Mouse (Mus musculus) activated CD4-positive, CD25-positive, alpha-beta regulatory T cell, adult 4 months (primary cell): ENCODE measurements around the gene Aak1. TPM values are rescaled to one million over a fixed set of nuclear protein-coding genes. Genes with fewer than 3 reads are reported as not detected.

ENCODE experiments used
- ATAC-seq: one replicate; pipeline ENCODE4 v1.8.0; 2017
- polyA plus RNA-seq, 2 experiments: library from polyadenylated mRNA; unstranded; fragments of 100-300 nt; shearing (Covaris generic); gene quantifications; one replicate each; pipeline ENCODE4 v1.2.1; 2017

Gene Aak1
- polyA plus RNA-seq, 2 experiments from 2014 or later, result 20.8 to 23.4 TPM

DNA sequence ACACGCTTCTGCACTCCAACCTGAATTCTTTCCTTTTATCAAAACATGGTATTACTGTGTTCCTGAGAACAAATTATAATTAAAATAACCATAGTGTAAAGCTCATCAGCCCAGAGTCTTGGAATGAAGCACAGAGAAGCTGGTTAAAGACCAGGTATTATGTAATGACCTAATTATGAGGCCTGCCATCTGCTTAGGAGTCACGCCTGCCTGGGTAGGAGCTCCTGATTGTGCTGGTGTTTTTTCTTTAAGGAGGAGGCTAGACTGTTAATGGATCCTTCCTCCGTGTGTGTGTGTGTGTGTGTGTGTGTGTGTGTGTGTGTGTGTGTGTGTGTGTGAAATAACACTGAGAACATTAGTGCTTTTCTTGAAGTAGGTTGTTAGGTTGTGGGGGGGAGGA is 49.7 kb downstream of the Aak1 start:
- no peak for ATAC-seq

DNA sequence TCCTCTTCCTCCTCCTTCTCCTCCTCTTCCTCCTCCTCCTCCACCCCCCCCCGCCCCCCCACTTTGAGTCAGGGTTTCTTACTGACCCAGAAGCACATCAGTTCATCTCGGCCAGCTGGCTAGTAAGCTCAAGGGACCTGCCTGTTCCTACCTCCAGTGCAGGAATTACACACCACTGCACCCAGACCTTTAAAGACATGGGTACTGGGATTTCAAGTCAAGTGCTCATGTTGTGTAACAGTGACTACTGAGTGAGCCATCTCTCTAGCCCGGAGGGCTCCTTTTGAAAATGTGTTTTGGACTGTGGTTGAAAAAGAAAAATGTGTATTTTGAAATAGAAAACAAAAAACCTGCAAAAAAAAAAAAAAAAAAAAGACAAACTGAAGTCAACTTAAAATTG is 50.6 kb downstream of the Aak1 start:
- no peak for ATAC-seq

DNA sequence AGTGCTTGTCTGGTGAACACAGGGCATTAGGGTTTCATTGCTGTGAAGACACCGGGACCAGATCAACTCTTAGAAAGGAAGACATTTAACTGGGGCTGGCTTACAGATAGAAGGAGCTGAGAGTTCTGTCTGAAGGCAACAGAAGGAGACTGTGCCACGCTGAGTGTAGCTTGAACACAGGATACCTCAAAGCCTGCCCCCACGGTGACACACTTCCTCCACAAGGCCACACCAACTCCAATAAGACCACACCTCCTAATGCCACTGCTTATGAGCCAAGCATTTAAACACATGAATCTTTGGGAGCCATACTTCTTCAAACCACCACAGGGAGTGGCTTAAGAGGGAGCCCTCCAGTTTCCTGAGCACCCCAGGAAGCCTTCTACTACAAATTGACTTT is 51.2 kb downstream of the Aak1 start:
- ATAC-seq, result peak; percentile 40

DNA sequence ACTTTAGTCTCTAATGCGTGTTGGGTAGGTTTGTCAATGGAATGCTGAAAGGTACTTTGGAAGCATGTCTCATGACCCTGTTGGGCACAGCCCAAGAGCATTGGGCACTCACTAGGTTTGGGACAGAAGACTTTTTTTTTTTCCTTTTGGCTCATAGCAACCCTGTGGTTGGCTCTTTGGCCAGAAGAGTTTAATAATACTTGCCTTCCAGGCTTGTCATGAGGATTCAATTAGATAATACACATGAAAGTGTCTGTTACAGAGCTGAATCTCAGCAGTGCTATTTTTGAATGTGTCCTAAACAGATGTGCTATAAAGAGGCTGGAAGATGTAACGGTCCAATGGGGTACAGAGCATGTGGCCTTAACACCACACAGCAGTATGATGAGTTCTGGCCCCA is 56.2 kb downstream of the Aak1 start:
- no peak for ATAC-seq

DNA sequence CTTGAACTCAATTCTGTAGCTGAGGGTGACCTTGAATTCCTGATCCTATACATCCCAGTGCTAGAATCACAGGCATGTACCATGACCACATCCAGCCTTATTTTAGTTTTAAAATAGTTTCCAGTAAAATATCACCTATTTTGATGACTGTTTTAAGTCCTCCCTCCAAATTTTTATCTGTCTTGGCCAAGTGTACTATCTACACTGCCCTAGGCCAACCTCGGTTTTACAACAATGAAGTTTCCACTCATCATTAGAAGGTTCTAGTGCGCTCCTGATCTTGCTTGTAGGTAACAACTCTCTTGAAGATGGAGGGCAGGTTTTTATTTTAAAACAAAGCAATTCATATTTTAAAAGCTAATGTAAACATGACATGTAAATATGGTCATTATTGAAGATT is 57.9 kb downstream of the Aak1 start:
- no peak for ATAC-seq

DNA sequence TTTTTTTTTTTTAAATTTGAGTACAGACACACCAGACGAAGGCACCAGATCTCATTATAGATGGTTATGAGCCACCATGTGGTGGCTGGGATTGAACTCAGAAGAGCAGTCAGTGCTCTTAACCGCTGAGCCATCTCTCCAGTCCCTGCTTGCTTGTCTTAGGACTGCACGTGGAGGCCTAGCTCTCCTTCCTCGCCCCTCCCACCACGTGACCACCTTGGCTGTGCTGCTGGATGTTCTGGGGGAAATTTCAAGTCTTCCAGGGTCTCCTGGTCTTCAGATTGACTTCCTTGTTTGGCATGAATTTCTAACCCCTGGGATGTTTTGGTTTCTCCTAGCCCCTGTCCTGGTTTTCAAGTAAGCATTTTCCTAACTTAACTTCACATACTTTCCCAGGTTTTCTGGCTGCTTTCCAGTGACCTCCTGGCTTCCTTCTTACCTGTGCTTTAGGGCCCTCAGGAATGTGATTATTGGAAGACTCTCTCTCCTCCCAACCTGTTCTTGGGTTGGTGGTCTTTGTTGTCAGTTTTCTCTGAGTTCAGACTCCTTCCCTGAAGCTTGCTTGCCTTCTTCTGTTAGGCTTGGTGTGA is 59.3 kb downstream of the Aak1 start:
- no peak for ATAC-seq

DNA sequence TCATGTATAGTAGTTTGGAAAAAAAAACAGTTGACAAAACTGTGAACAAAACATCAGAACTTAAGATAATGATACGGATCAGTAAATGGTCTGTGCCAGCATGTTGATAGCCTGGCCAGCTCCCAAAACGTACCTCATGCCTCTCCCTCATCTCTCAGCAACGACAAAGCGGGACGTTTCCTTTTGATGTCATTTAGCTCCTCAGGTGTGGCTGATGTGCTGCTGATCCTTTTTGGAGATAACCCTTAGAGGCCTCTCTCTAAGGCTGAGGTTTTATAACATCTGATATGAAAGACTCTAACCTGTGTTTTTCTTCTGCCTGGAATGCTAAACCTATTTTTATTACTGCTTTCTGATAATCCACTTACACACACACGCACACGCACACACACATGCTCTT is 60.6 kb downstream of the Aak1 start:
- ATAC-seq, result peak; percentile 78

DNA sequence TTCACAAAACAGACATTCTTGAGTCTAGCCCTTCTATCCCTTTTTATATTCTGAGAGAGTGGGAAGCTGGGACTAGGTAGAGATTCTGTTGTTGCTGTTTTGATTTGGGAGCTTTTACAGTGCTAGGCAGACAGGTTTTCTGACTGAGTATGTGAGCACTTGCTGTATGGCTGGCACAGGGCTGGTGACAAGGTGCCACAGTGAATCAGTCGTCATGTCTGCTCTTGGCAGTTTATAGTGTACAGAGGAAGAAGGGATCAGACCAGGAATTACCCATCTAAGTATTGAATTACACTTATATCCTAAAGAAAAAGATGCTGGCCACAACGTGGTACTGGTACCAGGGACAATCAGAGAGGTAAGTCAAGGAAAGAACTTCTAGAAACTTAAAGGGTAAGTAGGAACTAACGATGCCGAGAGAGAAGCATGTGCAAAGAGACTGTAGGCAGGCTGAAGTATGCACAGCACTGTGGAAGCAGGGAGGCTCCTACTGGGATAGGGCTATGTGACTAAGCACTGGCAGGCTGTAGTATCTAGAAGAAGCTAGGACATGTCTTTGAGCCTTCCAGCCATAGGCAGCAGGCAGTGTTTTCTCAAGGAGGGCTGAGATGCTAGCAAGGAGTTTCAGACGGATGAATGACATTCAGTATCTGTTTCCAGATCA is 67.0 kb downstream of the Aak1 start:
- ATAC-seq, result no peak

DNA sequence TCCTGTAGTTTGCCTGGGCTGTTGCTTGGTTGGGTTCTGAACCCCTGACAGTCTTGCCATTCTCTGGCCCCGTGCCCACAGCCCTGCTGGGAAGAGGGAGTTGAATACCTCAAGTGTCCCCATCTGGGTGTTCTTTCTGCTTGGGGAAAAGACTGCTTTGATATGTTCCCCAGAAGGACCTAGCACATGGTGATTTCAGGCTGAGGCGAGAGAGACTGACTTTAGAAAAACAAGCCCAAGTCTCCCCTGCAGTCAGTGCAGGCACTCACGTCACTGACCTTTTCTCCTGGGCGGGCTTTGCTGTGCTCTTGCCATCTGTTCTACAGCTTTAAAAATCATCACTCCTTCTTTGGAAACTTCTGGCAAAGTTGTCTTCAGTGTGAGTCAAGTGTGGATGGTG is 67.9 kb downstream of the Aak1 start:
- ATAC-seq, result no peak

DNA sequence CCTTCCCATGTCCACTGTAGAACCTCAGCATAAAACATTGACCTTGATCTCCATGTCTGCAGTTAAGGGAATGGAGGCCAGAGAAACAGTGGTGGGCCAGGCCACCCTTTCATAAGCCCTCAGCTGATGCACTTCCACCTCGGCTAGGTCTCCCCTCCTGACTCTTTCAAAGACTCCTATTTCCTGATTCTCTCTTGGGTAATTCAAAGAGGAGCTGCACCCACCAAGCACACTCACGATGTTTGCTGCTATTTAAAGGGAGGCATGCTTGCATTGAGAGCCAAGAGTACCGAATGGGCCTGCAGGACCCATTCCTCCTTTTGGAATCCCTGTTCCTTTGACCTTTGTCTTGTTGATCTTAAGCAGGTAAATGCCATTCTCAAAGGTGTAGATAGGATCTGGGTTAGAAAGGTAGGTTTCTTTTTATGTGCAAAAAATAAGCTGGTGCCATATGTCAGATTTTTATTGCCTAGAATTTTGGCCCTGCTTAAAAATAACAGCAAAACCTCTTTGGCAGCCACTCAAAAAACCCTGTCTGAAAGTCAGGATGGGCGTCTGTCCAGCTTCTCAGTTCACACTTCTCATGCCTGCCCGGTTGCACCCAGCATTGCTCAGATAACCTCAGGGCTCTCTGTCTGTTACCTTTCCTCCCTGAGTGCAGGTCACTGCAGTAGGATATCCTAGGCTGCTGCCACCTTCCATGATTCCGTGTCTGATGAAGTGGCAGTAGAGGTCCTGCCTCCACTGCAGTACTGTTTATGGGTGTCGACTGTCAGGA is 68.9 kb downstream of the Aak1 start:
- no peak for ATAC-seq

DNA sequence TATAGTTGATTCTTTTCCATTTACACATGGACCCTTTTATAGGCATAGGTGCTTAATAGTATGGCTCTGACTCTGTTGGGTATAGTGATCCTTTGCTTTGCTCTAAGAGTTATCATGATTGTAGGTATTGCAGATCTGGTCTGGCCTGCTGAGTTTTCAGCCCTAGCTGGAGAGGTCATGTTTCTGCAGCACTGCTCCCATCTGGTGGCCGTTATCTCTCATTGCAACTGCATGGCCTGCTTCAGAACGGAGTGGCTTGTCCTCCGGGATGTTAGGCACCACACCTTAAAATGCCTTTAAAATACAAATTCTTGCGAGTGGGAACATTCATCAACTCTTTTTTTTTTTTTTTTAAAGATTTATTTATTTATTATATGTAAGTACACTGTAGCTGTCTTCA is 72.6 kb downstream of the Aak1 start:
- ATAC-seq, result peak; percentile 76

DNA sequence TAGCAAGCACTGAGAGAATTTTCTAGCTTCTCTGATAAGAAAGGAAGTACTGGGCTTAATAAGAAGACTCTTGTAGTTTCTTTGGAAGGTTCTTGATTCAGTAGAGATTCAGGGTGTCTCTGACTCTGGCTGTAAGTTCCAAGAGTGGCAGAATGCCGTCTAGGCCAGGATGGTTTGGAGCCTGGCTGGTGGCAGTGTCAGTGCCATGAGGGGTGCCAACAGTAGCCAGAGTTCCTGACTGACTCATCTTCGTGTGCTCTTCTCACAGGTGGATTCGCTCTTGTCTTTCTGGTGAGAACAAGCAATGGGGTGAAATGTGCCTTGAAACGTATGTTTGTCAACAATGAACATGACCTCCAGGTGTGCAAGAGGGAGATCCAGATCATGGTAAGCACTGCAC is 75.4 kb downstream of the Aak1 start:
- ATAC-seq, result no peak

DNA sequence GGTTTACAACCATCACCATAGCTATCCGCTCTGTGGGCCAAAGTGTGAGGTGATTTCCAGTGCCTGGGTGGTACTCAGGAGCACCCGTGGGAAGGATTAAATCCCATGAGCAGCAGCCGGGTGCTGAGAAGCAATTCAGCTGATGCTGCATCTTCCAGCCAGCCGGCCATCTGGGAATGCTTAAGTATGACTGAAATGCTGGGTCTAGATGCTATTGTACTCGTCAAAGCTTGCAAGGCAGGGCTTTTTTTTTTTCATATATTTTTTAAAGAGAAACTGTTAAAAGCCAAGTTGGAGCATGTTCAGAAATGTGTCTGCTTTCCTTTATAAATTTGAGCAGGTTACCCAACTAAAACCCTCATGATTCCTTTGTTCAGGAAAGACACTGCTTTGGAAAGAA is 85.2 kb downstream of the Aak1 start:
- ATAC-seq, result no peak

DNA sequence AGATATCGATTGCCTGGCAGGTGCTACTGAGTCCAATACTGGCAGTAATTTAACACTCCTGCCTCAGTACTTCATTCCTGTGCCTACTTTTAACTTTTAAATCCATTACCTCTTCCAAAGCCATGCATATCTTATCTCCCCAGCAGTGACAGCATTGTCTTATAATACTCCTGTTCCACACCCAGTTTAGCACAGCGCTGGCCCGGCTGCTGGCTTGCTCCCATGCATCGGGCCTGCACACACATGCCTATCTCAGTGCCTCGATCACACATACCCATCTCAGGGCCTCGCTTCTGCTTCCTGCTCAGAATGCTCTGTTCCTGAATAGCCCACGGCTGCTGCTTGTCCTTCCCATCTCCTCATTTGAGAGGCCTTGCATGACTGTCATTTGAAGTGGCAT is 90.5 kb downstream of the Aak1 start:
- no peak for ATAC-seq

DNA sequence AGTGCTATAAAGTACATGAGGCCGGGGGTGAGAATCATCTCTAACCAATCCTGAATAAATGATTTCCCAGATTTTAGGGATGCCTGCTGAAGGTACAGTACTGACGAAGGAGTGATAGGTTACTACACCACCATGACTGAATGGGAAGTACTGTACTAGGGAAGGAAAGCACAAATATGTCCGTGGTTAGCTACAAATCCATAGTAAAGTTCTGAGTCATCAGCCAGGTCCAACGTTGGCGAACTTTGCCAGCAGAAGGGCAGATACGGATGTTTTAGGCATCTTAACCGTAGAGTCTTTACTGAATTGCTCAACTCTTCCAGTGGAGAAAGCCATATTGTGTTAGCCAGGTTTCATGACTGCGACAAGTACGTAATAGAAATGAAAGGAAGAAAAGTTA is 91.6 kb downstream of the Aak1 start:
- no peak for ATAC-seq

DNA sequence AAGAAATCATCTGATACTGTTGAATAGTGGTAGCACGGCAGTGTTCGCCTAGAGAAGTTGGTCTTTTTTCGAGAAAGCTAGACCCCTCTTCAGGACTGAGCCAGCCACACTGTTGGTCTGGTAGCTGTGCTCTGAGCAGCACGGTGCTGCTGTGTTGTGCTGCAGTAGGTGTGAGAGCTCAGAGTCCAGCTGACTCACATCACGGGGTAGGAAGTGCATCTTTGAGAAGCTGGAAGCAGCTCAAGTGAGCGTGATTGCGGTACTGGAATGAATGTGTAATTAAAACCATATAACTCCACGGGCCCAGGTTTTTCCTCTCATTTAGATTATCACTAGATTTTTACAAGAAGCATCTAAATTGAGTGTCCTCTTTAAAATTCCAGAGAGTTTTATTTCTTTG is 97.8 kb downstream of the Aak1 start:
- no peak for ATAC-seq

DNA sequence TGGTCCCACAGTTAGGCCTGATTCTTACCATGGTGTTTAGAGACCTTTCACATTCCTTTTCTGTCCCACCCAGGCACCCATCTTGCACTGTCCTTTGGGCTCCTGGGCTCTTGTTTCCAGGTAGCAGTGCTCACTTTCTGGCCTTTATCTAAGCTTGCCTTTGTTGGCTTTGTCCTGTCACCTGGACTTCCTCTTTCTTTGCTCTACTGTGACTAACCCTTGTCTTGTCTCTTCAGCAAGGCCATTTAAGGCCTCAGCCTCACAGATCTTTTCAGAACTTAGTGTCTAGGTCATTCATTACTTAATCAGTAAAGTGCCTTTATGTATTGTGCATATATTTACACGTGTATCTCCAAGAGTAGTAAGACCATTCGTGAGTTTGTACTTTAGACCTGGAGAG is 99.4 kb downstream of the Aak1 start:
- no peak for ATAC-seq

DNA sequence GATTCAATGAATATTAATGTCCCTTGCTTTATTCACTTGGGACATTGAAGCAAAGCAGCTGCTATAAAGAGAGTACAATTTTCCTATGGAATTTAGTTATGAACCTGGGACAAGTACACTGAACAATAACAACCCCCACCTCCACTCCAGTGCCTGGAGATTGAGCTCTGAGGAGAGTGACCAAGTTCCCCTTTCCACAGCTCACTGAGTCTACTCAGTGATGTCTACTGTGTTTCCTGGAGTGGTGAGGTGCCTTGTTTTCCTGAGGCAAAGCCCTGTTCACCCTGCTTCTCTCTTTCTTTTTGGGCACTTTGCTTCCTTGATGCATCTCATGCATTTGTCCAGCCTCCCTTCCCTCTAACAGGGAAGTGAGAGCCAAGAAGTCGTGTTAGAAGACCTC is 100.8 kb downstream of the Aak1 start:
- no peak for ATAC-seq

DNA sequence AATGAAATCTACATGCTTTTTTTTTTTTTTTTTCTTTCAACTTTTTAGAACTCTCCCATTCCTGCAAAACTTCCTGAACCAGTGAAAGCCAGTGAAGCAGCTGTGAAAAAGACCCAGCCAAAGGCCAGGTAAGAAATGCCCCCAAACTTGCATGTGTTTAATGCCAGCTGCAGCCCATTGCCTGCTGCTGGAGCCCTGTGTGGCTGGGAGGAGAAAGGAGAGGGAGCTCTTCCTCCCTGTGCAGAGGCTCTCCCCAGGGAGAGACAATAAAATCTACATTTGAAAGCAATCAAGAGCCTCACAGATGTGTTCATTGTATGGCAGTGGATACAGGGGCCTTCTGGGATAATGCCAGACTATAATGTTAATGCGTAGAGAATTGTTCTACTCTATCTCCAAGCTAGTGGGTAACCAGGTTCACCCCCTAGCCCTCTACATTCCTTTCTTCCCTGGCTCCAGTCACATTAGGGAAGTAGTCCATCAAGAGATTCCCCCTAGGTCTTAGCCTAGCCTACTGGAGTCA is 101.5 kb downstream of the Aak1 start:
- no peak for ATAC-seq

DNA sequence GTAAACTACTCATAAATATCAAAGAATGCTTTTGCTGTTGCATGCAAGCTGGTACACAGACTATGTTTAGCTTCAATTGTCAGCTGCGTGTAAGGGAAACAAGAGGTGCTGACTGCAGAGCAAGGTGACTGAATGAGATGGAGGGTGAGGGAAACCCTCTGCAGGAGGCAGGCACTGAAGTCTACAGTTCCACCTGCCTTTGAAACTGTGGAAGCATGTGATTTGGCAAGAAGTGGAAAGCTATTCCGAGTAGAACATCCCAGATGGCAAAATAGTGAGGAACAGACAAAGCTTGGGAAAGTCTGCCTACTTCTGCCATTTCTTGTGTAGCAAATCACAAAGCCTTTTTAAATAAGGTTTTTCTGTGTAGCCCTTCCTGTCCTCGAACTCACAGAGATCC is 106.4 kb downstream of the Aak1 start:
- no peak for ATAC-seq

DNA sequence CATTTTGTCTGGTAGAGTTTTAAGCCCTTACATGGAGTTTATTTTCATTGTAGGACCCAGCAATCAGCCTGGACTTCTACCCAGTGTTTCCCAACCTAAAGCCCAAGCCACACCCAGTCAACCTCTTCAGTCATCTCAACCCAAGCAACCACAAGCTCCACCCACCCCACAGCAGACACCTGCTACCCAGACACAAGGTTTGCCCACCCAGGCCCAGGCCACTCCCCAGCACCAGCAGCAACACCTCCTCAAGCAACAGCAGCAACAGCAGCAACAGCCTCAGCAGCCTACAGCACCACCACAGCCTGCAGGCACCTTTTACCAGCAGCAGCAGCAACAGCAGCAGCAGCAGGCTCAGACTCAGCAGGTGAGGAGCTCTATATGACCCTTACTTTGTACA is 106.9 kb downstream of the Aak1 start:
- ATAC-seq, result no peak

DNA sequence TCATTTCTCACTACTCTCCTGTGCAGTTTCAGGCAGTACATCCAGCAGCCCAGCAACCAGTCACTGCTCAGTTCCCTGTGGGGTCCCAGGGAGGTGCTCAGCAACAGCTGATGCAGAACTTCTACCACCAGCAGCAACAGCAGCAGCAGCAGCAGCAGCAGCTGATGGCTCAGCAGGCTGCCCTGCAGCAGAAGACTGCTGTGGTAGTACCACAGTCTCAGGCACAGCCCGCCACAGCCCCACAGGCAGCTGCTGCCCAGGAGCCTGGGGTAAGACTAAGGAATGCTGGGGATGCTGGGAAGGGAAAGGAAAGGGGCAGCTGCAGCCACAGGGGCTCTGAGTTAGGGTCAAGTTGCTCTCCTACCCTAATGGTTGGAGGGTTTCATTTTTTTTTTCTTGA is 109.7 kb downstream of the Aak1 start:
- no peak for ATAC-seq

DNA sequence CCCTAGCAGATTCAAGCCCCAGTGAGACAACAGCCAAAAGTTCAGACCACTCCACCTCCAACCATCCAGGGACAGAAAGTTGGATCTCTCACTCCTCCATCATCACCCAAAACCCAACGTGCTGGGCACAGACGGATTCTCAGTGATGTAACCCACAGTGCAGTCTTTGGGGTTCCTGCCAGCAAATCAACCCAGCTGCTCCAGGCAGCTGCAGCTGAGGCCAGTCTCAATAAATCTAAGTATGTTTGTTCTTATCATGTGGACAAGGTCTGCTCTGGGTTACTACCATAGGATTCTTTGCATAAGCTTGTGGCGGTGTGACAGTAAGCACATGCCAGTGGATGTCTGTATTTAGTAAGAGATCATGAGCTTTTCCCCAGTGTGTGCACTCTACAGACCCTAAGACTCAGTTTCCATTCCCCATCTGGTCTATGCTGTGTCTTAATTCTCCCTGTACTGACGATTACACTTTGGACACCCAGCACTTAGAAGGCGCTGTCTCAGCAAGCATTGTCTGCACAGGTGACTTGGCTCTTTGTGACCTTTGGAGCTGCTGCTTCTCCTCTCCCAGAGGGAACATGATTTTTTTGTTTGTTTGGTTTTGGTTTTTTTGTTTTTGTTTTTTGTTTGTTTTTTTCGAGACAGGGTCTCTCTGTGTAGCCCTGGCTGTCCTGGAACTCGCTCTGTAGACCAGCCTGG is 114.8 kb downstream of the Aak1 start:
- no peak for ATAC-seq
